Mouse (Mus musculus) MEL (cell line): ENCODE measurements at regions not wholly inside any gene's neighbourhood (a gene's known extent, or its start where the extent isn't known, plus 50 kb on each side); places are given as distances from the start of the nearest gene placed in this dataset.

Source experiments
- CTCF ChIP-seq, 3 experiments: IDR thresholded peaks in 2 of 3; conservative IDR thresholded peaks in 1 of 3; 2 replicates each; pipeline ENCODE4 v1.5.1; 2011 to 2012; ENCODE audit warnings: low read length in 3 of 3, low read depth in 2 of 3, mild to moderate bottlenecking in 2 of 3, improper control_type of control experiment in 1 of 3, inconsistent platforms in 1 of 3, mixed read lengths in 1 of 3, moderate library complexity in 1 of 3; ENCODE audit not compliant: control insufficient read depth in 1 of 3, insufficient read depth in 1 of 3, poor library complexity in 1 of 3, severe bottlenecking in 1 of 3
- E2F4 ChIP-seq: IDR thresholded peaks from 2 replicates; pipeline ENCODE4 v1.6.1; 2011; ENCODE audit warnings: low read depth, low read length, improper control_type of control experiment, borderline replicate concordance
- MAX ChIP-seq: IDR thresholded peaks from 2 replicates; pipeline ENCODE4 v1.6.1; 2011; ENCODE audit warnings: low read length, improper control_type of control experiment
- ZNF384 ChIP-seq: IDR thresholded peaks from 2 replicates; pipeline ENCODE4 v1.6.1; 2012; ENCODE audit warnings: low read depth, mild to moderate bottlenecking, inconsistent platforms, low read length, improper control_type of control experiment

- TF ChIP-seq MAX = no peak
- no peak for TF ChIP-seq E2F4
- no peak for TF ChIP-seq CTCF (IDR thresholded peaks at IDR 0.05 in 2 of 3, conservative IDR thresholded peaks at IDR 0.05 in 1 of 3; ENCODE audit: control insufficient read depth in 1 of 3, insufficient read depth in 1 of 3, low read depth in 2 of 3, low read length in 3 of 3, poor library complexity in 1 of 3, severe bottlenecking in 1 of 3)
- no peak for TF ChIP-seq ZNF384
Measured at GRCm38 (mm10) chr16:8931961-8932360, 102.1 kb downstream of the 1810013L24Rik start.
